Mouse (Mus musculus) olfactory bulb, adult 2 months (tissue): ENCODE results near the gene Mapk8ip2. TPM values are rescaled to one million over a fixed set of nuclear protein-coding genes. Genes with fewer than 3 reads are reported as not detected.

ENCODE experiments used
- H3K27ac ChIP-seq: fragments of 200-500 bp; 2 replicates; pipeline ENCODE4 v1.5.1; 2012; ENCODE audit warnings: low read depth, low read length; ENCODE audit not compliant: insufficient read depth
- H3K4me1 ChIP-seq: fragments of 200-500 bp; 2 replicates; pipeline ENCODE4 v1.6.1; 2012; ENCODE audit warnings: low read length; ENCODE audit not compliant: control insufficient read depth, insufficient read depth
- H3K4me3 ChIP-seq: fragments of 200-500 bp; 2 replicates; pipeline ENCODE4 v1.5.1; 2012; ENCODE audit warnings: mild to moderate bottlenecking, low read depth, low read length, moderate library complexity; ENCODE audit not compliant: insufficient read depth
- CTCF ChIP-seq: fragments of 200-500 bp; IDR thresholded peaks from 2 replicates; pipeline ENCODE4 v1.5.1; 2012; ENCODE audit warnings: low read depth, mild to moderate bottlenecking, low read length, moderate library complexity; ENCODE audit not compliant: insufficient read depth
- POLR2A ChIP-seq: fragments of 200-500 bp; IDR thresholded peaks from 2 replicates; pipeline ENCODE4 v1.6.1; 2012; ENCODE audit warnings: mild to moderate bottlenecking, low read depth, low read length, moderate library complexity; ENCODE audit not compliant: insufficient read depth
- WGBS: fragments of 180-500 bp; shearing (Covaris S2); methylation state at CpG from one replicate; pipeline ENCODE4 v1.1.7; 2018; 5-methylcytosine and 5-hydroxymethylcytosine counted together
- polyA plus RNA-seq: library from polyadenylated mRNA; stranded (reverse); fragments of >200 nt; gene quantifications from 2 replicates; pipeline ENCODE4 v1.2.4, GENCODE M21; 2012; ENCODE audit warnings: low replicate concordance; ENCODE audit not compliant: missing spikeins, insufficient read depth, insufficient read length

Mapk8ip2 gene
- polyA plus RNA-seq, 1 experiment = not detected

DNA sequence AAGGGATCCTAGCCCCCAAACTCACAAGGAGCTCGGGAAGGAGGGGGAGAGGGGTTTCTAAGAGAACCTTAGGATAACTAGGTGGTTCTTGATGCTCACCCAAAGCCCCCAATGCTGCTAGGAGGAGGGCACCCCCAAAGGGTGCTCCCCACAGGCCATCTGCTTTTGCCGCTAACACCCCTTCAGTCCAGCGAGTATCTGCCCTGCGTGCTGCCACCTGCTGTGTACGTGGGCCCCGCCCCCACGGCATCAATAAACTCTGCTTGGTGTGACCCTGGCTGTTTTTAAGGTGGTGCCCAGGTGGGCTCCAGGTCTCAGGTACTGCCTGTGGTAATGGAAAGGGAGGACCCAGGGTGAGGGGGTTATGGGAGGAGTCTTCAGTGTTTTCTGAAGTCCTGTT, 8.5 kb downstream of the Mapk8ip2 start:
- WGBS = 87% methylated on average over 7 of the region's 7 CpGs
- Histone ChIP-seq H3K4me1 (peaks cover 21% of the 10 kb centered on the region), H3K27ac (no peak overlapping the region), H3K4me3 (no peak overlapping the region)
- no peak for TF ChIP-seq POLR2A
- no peak for TF ChIP-seq CTCF

- H3K27ac ChIP-seq = no peak overlapping the region
- peaks cover 10% of the 10 kb centered on the region for H3K4me1 ChIP-seq
- TF ChIP-seq POLR2A (no peak), CTCF (no peak)
- H3K4me3 ChIP-seq = no peak overlapping the region
- WGBS = 66% methylated on average over 5 of the region's 5 CpGs
Observed at GRCm38 (mm10) chr15:89463334-89464235, 9.9 kb downstream of the Mapk8ip2 start.

DNA sequence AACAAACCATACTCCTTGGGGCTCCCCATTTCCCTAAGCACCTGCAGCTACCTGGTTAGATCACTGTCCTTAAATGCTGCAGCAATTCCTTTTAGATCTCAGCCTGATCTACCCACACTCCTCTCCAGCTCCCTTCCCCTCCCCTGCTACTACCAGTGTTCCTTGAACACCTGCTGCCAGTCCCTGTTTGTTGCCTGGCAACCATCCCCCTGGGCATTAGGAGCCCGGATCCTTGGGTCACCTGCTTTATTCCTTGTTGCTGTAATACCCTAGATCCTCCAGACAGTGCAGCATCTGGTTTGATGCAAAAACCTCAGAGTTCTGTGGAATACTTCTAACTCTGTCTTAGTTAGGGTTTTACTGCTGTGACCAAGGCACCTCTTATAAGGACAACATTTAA, 11.3 kb downstream of the Mapk8ip2 start:
- Histone ChIP-seq H3K27ac (no peak overlapping the region), H3K4me1 (no peaks in the 10 kb centered on the region; the same call in 1 of the 2 replicates), H3K4me3 (no peak overlapping the region)
- WGBS = 6% methylated on average over 1 of the region's 1 CpGs
- TF ChIP-seq POLR2A (no peak), CTCF (no peak)

DNA sequence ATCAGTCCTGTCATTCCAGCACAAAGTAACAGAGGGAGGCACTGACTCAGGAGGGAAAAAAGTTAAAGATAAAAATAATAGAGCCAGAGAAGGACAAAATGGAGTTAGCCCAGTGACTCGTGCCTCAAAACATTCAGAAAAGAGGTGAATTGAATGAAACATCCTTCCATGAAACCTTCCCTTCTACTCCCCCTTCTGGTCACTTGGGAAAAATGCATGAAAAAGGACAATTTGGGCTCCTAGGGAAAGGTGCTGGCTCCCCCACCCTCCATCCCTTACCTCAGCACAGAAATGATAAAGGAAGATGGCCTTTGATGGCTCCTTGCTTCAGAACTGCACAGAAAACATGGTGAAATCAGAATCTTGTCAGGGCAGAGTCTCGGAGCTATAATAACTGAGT, 14.9 kb downstream of the Mapk8ip2 start:
- Histone ChIP-seq H3K4me3 (no peak overlapping the region), H3K4me1 (no peaks in the 10 kb centered on the region), H3K27ac (no peak overlapping the region)
- no peak for TF ChIP-seq POLR2A
- TF ChIP-seq CTCF = no peak
- 27% methylated on average over 2 of the region's 2 CpGs for WGBS

- H3K4me3 ChIP-seq = no peak overlapping the region
- peaks cover 18% of the 10 kb centered on the region for H3K4me1 ChIP-seq
- 83% methylated on average over 4 of the region's 4 CpGs for WGBS
- no peak for TF ChIP-seq POLR2A
- TF ChIP-seq CTCF = no peak
- no peak overlapping the region for H3K27ac ChIP-seq
Observed at GRCm38 (mm10) chr15:89471476-89471875, 17.8 kb downstream of the Mapk8ip2 start.

DNA sequence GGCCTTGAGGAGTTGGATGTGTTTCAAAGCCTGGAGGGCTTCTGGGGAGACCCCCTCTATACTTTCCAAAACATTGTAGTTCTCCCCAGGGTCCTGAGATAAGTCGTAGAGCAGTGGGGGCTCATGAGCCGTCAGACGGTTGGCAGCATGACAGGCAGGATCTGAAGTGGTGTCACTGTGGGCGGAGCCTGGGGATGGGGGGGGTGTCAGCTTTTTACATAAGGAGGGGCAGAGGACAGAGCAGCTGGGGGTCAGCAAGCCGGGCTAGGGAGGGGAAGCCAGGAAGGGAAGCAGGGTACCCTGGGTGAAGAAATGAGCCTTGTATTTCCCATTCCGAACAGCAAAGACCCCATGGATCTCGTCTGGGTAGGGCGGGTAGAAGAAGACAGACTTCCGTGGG, 19.7 kb downstream of the Mapk8ip2 start:
- Histone ChIP-seq H3K4me3 (no peak overlapping the region), H3K4me1 (peaks cover 21% of the 10 kb centered on the region), H3K27ac (no peak overlapping the region)
- WGBS = 84% methylated on average over 9 of the region's 9 CpGs
- TF ChIP-seq POLR2A = no peak
- TF ChIP-seq CTCF = no peak

DNA sequence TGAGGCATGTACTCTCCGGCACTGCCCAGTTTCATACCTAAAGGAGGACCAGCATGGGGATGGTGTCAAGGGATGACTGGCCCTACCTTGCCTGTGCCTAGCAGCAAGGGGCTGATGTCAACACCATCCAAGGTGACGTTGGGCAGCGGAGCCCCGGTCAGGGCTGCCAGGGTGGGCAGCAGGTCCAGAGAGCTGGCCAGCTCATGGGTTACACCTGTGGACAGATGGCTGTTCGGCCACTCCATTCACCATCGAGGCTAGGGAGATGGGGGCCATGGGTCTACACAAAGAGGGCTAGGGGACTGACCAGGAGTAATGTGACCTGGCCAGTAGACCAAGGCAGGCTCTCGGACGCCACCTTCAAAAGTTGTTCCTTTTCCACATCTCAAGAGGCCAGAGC, 20.2 kb downstream of the Mapk8ip2 start:
- 96% methylated on average over 8 of the region's 8 CpGs for WGBS
- Histone ChIP-seq H3K4me1 (peaks cover 21% of the 10 kb centered on the region), H3K4me3 (no peak overlapping the region), H3K27ac (no peak overlapping the region)
- TF ChIP-seq POLR2A = no peak
- no peak for TF ChIP-seq CTCF

DNA sequence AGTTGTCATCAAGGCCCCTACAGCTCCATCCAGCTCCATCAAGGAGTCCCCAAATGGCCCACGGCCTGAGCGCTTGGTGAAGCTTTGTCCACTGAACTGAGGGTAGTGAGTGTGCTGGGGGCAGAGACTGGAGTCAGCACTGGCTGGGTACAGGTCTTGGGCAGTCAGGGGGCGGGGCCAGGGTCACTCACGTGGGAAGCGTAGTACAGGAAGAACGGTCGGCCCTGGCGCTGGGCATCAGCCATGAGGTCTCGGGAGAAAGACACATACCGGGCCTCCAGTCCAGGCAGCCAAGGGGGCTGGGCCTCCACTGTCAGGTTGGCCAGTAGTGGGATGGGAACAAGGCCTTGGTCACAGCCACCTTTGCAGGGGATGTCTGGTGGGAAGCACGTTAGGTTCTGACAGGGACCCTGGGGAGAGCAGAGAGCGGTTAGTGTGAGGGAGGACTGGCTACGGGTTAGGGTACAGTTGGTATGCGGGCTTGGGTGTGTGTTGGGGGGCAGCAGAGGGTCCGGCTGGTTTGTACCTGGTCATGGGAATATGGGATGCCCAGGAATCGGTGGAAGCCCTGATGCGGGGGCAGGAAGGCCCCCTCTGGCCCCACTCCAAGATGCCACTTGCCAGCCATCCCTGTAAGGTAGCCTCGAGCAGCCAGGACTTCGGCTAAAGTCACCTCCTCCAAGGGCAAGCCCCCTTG, 21.0 kb downstream of the Mapk8ip2 start:
- 93% methylated on average over 19 of the region's 19 CpGs for WGBS
- TF ChIP-seq CTCF (no peak), POLR2A (no peak)
- Histone ChIP-seq H3K4me1 (peaks cover 21% of the 10 kb centered on the region), H3K4me3 (no peak overlapping the region), H3K27ac (no peak overlapping the region)

- no peak overlapping the region for H3K27ac ChIP-seq
- WGBS = 98% methylated on average over 7 of the region's 7 CpGs
- no peak for TF ChIP-seq CTCF
- TF ChIP-seq POLR2A = no peak
- peak overlapping the region; percentile 51 for H3K4me3 ChIP-seq
- peaks cover 23% of the 10 kb centered on the region for H3K4me1 ChIP-seq
Observed at GRCm38 (mm10) chr15:89475293-89475600, 21.5 kb downstream of the Mapk8ip2 start.
